Mouse (Mus musculus): ENCODE data around the gene Obsl1.
A peak's percentile ranks its signal among the peaks of the same experiment; 100 is the strongest.

Gene Obsl1

GRCm38 (mm10) chr1:75435475-75436328 is 70.5 kb downstream of the Obsl1 start, which contains the start of gene Gmppa:
Gene Gmppa (plus strand): TSS chr1:75435930.
- ATAC-seq (ENCODE audit: low TSS enrichment), result peak; percentile 91

All from frontal cortex, adult (tissue).